Mouse (Mus musculus) hindlimb bud, embryonic 11.5 days (tissue): ENCODE results near the gene Slc39a8.

Experiments
- DNase-seq: peaks from one replicate; pipeline ENCODE4 v3.0.0-alpha.2; 2012; ENCODE audit warnings: low read depth, low spot score; ENCODE audit errors: extremely low spot score

Gene Slc39a8

GRCm38 (mm10) chr3:135844835-135845234 is 19.8 kb downstream of the Slc39a8 start:
- DNase-seq = no peak

GRCm38 (mm10) chr3:135845860-135846259 is 20.8 kb downstream of the Slc39a8 start:
- no peak for DNase-seq

GRCm38 (mm10) chr3:135851607-135852006 is 26.5 kb downstream of the Slc39a8 start:
- DNase-seq = no peak

GRCm38 (mm10) chr3:135853604-135854297 is 28.7 kb downstream of the Slc39a8 start:
- no peak for DNase-seq

- DNase-seq = no peak
Observed at GRCm38 (mm10) chr3:135854298-135854984, 29.4 kb downstream of the Slc39a8 start.

- DNase-seq = no peak
Observed at GRCm38 (mm10) chr3:135854985-135855340, 29.9 kb downstream of the Slc39a8 start.

GRCm38 (mm10) chr3:135856303-135856702 is 31.2 kb downstream of the Slc39a8 start:
- no peak for DNase-seq

- no peak for DNase-seq
Observed at GRCm38 (mm10) chr3:135857134-135857533, 32.1 kb downstream of the Slc39a8 start.

- DNase-seq = no peak
Observed at GRCm38 (mm10) chr3:135859431-135859830, 34.4 kb downstream of the Slc39a8 start.

- DNase-seq = peak; percentile 14
Observed at GRCm38 (mm10) chr3:135862804-135863203, 37.7 kb downstream of the Slc39a8 start.

- no peak for DNase-seq
Observed at GRCm38 (mm10) chr3:135869041-135869440, 44.0 kb downstream of the Slc39a8 start.

- DNase-seq = no peak
Observed at GRCm38 (mm10) chr3:135872325-135872724, 47.2 kb downstream of the Slc39a8 start.

- DNase-seq = no peak
Observed at GRCm38 (mm10) chr3:135873596-135873995, 48.5 kb downstream of the Slc39a8 start.

- DNase-seq = no peak
Observed at GRCm38 (mm10) chr3:135878048-135878447, 53.0 kb downstream of the Slc39a8 start.

GRCm38 (mm10) chr3:135885927-135886658 is 61.0 kb downstream of the Slc39a8 start:
- DNase-seq = no peak

GRCm38 (mm10) chr3:135886659-135887027 is 61.6 kb downstream of the Slc39a8 start:
- peak; percentile 64 for DNase-seq

GRCm38 (mm10) chr3:135887033-135887855 is 62.2 kb downstream of the Slc39a8 start:
- no peak for DNase-seq

- no peak for DNase-seq
Observed at GRCm38 (mm10) chr3:135887856-135888155, 62.7 kb downstream of the Slc39a8 start.

- no peak for DNase-seq
Observed at GRCm38 (mm10) chr3:135889401-135889800, 64.3 kb downstream of the Slc39a8 start.

- no peak for DNase-seq
Observed at GRCm38 (mm10) chr3:135903366-135903765, 78.3 kb downstream of the Slc39a8 start.

- DNase-seq = no peak
Observed at GRCm38 (mm10) chr3:135904881-135905280, 79.8 kb downstream of the Slc39a8 start.
